Mouse (Mus musculus) left cerebral cortex, adult 11 months (tissue): ENCODE data around the gene Twsg1.
"Not testable (repeated sequence)": the region's sequence is repeated elsewhere in the genome, so short reads cannot be mapped to it uniquely, and the experiment has no call there.

ENCODE experiments used
- DNase-seq: peaks from one replicate; pipeline ENCODE4 v3.0.0; 2022; ENCODE audit warnings: low spot score

Gene Twsg1

DNA sequence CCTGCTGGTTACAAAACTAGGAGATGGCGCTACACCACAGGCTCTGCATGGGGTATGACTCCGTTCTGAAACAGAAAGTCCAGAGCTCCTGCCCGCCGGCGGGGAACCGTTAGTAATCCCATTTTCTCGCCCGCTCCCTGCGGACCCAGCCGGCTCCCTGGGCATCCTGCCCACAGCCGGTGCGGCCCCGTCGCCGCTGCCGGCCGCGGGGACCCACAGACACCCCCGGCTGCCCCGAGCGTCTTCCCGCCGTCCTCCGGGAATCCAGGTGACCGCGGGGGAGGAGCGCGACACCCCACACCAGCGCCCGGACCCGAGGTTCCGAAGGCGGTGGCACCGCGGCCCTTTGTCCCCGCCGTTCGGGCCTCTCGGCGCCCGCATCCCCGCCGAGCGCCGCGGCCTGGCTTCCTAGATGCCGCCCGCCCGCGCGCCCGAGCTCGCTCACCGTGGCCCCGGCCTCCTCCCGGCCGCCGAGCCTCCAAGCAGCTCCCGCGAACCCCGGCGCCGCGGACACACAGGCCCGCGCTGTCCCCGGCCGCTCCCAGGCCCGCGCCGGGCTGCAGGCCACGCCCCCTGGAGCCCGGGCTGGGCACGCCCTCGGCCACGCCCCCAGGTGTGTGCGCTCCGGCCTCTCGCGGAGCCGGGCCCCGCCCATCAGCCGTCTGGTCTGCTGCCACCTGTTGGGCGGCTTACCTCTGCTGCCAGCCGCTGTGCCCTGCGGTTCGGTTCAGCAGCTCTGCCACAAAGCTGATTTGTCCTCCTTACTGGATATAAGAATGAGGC lies at the start of gene Twsg1:
Gene Twsg1 (minus strand): TSS at position 605 of the 783 bp plus-strand sequence.
- DNase-seq: peak; percentile 85

DNA sequence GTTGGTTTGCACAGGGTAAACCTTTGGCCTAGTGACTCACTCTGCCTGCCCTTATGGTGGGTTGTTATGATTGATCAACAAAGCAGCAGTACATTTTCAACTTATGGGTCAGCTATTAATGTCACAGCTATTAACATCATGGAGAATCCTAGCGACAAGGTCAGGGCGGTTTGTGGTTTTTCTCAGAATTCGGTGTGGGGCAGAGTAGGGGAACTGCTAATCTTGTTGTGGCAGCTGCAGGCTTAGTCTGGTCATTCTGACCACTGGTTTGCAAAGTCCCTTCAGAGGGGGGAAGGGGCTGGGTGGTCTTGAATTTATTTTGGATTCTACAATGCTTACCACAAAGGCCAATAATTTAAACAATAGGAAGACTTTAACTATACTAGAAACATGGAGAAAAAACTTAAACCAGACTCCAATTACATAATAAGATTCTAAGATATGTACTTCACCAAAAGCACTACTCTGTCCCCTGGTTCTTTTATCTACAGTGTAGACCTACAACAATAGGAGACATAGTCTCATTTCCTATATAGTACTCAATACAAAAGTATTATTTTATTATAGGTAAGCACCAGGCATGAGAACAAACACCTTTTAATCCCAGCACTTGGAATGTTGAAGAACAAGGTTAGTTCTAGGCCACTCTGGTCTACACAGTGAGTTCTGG lies 37.3 kb upstream of the Twsg1 start:
- DNase-seq: no peak

DNA sequence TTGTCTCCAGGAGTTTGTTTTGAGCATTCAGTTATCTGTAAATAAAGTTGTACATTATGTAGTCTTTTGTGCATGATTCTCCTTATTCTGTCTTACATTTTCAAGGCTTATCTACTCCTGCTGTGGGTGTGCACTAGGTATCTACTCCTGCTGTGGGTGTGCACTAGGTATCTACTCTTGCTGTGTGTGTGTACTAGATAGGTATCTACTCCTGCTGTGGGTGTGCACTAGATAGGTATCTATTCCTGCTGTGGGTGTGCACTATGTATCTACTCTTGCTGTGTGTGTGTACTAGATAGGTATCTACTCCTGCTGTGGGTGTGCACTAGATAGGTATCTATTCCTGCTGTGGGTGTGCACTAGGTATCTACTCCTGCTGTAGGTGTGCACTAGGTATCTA lies 25.7 kb upstream of the Twsg1 start:
- DNase-seq: not testable (repeated sequence)

DNA sequence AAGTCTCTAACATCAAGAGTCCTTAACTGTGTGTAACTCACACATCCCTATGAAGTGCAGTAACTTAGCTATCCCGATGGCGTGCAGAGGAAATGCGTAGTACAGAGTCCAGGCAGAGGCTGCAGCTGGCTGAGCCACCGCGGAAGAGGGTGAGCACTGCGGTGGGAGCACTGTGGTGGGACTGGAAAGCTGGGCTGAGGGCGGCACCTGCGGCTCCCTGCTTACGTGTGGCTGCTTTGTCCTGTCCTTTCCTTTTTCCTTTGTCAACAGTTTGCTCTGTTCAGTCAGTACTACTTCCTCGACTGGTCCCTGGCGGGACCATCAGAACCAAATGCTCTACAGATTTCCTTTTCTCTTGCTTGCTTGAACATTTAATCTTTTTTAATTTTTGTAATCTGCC lies 16.7 kb upstream of the Twsg1 start:
- no peak for DNase-seq

DNA sequence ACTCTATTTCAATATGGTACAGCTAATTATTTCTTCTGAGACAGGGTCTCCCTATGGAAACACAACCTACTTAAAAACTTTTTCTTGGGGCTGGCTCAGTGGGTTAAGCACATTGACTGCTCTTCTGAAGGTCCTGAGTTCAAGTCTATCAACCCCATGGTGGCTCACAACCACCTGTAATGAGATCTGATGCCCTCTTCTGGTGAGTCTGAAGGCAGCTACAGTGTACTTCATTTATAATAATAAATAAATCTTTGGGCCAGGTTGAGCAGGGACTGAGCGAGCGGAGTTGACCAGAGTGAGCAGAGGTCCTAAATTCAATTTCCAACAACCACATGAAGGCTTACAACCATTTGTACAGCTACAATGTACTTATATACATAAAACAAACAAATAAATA lies 11.2 kb upstream of the Twsg1 start:
- DNase-seq: no peak

DNA sequence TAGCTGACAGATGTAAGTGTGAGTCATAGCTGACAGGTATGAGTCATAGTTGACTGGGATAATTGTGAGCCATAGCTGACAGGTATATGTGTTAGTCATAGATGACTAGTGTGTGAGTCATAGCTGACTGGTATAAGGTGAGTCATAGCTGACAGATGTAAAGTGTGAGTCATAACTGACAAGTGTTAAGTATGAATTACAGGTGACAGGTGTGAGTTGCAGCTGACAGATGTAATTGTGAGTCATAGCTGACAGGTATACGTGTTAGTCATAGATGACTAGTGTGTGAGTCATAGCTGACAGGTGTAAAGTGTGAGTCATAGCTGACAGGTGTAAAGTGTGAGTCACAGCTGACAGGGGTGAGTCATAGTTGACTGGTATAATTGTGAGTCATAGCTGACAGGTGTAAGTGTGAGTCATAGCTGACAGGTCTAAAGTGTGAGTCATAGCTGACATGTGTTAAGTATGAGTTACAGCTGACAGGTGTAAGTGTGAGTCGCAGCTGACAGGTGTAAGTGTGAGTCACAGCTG lies 10.6 kb upstream of the Twsg1 start:
- peak; percentile 19 for DNase-seq

DNA sequence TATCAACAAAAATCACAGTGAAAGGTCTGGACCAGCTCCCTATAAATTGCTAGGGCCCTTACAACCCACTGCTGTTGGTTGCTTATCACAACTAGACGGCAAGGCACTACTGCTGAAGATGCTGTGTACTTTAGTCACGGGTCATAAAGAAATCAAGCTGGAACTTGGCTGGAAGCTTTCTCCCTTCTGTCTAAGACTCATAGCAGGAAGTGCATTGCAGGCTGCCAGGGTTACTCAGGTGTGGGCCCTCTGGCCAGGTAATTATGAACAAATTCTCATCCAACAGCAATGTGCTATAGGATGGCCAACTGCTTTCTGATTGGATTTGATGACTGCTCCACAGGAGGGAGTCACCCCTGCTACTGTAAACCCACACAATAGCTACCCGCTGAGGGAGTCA lies 8.0 kb upstream of the Twsg1 start:
- no peak for DNase-seq

DNA sequence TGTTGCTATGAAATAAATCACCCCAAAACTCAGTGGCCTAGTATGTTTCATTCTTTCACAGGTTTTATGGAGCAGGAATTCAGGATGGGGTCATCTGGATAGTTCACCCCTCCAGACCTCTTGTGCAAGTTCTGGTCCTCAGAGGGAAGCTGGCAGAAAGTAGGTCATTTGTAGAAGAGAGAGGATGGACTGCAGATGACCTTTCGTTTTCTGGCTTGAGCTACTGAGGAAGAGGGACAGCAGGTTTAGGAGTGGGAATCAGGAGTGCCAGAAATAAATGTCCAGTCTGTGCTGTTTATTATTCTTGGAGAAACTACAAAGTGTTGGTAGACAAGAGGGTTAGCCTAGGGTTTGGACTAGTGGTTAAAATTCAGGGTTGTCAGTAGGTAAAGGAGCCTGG lies 7.3 kb upstream of the Twsg1 start:
- no peak for DNase-seq

DNA sequence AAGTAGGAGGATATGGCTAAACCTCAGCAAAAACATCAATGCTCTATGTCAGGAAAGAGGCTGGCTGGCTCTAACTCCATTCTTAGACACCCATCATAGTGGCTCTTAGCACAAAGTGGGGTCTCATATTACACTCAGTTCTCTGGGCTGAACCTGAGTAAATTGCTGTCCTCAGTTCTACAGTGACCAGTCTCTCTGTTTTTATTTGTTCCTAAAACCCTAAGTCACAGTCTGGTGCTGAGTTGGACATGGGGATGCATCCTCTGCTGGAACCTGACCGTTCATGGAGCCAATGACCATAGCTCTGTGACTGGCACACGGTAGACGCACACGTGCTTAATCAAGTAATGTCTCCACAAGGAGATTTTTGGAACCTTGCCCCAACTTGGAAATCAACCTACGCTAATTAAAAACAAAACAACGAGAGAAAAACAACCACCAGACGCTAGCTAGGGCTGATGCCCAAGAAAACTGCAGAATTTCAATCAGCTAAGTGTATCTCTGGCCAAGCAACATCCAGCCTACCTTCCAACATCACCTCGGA lies 6.8 kb upstream of the Twsg1 start:
- no peak for DNase-seq

DNA sequence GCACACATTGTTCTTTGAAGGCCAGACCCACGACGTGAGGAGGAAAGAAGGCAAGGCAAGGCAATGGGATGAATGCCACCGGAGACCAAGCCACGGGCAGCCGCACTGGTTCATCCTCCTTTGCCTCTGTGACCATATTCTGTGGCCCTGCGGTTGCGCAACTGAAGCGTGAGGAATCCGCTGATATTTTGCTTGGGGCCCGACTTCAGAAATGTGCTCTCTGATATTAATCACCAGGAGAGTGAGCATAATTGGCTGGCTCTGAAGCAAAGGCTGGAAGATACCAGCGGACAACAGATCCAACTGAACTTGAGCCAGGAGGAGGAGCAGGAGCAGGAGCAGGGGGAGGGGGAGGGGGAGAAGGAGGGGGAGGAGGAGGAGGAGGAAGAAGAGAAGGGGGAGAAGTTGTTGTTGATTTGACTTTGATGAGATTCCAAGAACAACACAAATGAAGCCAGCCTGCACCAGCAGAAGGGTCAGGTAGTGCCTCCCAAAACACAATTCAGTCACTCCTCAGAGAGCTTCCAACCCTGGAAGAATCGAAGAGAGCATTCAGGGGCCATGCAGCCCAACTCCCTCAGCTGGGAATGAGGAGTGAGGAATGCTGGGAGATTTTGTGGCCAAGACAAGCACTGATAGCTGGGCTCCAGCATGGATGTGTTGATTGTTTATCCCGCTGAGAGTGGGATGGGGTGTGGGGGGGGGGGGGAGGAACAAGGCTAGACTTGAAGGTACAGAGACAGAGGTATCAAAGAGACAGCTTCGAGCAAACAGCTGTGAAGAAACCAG lies 6.2 kb upstream of the Twsg1 start:
- DNase-seq: no peak

DNA sequence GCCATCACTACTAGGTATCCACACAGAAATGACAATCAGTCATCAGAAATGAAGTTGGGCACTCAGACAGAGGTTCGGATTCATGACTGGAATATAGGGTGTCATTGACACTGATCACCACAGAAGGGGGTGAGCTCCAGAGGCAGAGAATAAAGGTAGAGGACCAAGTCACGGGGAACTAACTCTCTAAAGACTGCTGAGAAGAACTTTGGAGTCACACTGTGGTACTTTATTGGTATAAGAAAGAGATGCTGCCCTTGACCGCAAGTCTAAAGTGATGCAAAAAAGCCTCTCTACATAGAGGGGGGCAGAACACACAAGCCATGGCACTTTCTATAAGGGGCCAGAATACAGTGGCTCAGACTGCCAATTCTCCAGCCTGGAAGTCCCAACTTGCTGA lies 5.1 kb upstream of the Twsg1 start:
- DNase-seq: no peak

DNA sequence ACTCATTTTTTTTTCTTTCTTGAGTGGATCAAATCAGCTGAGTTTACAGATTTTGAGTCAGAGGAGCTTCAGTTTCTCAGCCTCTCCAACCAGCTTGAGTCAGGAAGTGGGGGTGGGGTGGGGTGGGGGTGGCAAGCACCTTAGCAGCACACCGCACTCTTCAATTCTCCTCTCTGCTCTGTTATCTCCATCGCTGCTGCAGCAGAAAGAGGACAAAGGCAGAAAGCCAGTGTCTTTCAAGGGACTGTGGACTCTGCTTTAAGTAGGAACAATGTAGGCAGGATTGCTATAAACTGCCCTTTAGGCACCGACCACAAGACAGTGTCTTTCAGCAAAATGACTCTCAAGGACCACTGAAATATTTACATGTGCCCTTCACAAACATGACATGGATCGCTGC lies 2.9 kb upstream of the Twsg1 start:
- no peak for DNase-seq

DNA sequence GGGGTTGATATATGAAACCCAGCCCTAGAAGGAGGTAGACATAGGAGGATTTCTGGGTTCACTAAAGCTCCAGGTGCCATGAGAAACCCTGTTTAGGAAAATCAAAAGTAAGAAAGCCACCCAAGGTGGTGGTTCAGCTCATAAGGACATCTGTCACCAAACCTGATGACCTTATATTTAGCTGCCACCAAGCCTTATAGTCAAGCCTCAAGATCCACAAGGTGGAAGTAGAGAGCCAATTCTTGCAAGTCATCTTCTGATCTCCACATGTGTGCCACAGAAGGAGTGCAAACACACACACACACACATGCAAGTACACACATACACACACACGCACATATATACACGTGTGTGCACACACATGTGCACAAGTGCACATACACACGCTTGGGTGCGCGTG lies 1.1 kb upstream of the Twsg1 start:
- DNase-seq: no peak

DNA sequence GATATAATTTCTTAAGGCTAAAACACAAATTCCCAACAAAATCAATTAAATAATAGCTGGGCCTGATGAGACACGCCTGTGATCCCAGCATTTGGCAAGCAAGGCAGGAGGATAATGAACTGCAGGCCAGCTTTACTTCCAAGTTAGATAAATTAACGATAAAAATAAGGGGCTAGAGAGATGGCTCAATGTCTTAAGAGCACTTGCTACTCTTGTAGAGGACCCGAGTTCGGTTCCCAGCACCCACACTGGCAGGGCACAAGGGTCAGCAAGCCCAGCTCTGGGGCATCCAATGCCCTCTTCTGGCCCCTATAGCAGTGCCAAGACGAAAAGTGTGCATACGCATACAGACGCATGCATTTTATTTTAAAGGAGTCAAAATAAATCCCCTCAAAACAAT lies 843 bp downstream of the Twsg1 start:
- DNase-seq: no peak

DNA sequence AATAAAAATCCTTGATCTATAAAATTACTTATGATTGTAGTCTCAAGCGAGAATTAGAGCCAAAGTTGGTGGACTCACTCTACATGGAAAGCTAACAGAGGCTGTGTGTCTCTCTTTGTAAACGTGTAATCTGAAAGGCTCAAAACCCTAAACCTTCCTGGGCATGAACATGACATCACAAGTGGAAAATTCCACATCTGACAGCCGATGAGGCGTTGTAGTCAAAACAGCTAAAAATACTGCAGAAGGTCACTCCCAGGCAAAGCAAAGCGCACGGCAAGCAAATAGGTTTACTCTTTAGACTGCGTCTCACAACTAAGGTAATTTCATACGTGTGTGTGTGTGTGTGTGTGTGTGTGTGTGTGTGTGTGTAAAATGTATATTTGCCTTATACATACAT lies 3.7 kb downstream of the Twsg1 start:
- DNase-seq: no peak

DNA sequence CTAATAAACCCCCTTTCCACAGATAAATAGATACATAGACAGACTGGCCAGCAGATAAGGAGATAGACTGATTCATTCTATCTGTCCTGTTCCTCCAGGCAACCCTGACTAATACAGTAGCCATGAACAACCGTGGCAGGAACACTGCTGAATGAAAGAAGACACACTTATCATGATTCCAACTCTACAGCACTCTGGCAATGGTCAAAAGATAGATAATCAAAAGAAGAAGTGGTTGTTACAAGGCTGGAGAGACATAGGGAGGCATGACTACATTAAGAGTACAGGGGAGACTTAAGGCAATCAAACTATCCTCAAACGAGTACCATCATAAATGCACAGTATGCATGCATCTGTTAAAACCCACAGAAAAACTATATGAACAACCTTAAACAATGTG lies 5.6 kb downstream of the Twsg1 start:
- no peak for DNase-seq

DNA sequence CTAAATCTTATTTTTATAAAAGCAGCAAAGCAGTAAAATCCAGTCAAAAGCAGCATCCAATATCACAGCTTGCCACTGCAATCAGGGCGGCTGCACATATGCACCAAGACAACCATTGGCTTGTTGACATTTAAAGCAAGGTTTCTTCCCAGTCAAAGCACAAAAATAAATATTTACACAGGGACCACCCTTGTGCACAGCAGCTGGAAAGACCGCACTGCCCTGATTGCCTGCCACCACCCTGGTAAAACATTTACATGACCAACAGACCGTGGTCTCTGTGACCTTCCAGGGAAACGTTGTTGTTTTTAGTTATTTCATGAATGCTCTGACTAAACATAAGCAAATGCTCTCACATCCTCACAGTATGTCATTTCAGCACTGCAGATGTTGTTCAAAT lies 8.6 kb downstream of the Twsg1 start:
- no peak for DNase-seq

DNA sequence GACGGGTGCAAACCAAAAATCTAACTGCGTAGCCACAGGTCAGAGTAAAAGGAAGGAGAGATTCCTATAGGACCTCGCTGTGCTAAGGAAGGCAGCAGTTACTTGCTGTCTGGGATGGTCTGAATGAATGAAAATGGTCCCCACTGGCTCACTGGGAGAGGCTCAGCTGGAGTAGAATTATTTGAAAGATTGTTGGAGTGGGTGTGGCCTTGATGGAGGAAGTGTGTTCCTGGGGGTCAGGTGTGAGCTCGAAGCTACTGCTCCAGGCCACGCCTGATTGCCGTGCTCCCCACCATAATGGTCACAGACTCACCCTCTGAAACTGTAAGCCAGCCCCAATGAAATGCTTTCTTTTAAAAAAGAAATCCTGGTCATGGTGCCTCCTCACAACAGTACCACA lies 9.8 kb downstream of the Twsg1 start:
- DNase-seq: no peak

DNA sequence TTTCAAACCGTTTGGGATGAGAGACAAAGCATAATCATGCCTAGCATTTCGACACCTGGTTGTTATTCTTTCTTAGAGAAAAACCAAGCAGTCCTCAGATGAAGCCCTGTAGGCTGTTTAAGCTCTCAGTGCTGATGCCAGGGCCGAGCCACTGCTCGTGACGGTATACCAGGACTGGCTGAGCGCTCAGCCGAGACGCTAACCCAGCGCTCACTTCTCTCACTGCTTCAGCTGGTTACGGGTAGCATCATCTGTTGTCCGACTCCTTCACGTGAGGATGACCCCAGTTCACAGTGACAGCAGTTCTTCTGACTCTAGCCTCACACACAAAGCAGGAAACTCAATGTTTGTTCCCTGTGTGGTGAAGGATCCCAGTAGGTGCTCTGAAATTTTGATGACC lies 10.8 kb downstream of the Twsg1 start:
- no peak for DNase-seq

DNA sequence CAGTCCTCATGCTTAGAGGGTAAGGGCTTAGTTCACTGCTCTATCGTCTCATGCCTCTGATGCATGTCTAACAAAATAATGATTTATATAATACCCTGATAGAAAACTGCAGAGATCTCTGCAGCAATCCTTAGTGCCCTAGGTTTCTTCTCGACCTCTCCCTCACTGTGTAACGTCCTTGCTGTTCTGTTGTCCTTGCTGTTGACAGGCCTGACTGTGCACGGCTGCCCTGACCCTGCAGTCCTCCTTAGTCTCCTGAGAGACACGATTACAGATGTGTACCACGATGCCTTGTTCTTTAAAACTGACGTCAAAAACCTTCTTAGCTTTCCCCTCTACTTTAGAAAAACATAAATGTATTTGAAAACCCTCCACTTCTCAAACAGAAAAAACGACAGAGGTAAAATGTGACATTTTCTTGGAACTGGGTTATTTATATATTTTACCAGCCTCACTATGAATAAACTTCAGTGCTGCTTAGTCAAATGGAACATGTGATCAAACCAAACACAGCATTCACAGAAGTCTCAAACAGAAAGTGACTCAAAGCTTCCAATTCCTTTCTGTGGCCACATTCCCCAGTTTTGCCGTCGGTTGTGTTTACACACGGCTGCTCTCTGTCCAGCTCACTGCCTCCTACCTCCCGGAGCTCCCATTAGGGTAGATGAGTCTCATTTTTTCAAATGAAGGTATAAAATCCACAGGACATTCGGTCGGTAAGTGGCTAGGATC lies 11.4 kb downstream of the Twsg1 start:
- DNase-seq: no peak

DNA sequence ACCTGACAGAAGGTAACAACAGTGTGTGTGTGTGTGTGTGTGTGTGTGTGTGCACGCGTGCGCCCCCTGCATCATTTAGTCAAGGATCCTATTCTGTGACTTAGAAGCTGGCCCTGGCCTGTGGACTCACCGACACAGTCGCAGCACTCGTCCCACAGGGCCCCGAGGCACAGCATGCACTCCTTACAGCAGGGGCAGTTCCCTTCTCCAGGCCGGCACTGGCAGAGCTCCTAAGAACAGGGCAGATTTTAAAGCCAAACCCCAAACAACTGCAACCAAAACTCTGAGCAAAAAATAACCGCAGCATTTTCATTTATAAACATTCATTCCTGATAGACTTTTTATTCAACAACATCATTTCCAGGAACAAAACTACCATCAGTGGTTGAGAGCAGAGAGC lies 13.4 kb downstream of the Twsg1 start:
- DNase-seq: no peak

DNA sequence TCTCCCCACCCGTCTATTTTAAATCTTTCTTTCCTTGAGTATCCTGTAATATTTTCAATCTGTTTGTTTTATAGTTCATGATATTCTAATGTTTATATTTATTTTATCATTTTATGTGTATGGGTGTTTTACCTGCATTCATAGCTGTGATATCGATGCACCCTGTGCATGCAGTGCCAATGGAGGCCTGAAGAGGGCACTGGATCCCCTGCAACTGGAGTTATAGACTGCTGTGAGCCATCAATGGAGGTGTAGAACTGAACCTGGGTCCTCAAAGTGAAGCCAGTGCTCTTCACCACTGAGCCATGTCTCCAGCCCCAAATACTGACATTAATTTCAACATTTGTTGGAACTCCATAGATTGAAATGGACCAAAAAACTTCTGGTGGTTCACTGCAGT lies 17.3 kb downstream of the Twsg1 start:
- DNase-seq: no peak
